Mouse (Mus musculus): ENCODE data around the gene Saal1.

DNA sequence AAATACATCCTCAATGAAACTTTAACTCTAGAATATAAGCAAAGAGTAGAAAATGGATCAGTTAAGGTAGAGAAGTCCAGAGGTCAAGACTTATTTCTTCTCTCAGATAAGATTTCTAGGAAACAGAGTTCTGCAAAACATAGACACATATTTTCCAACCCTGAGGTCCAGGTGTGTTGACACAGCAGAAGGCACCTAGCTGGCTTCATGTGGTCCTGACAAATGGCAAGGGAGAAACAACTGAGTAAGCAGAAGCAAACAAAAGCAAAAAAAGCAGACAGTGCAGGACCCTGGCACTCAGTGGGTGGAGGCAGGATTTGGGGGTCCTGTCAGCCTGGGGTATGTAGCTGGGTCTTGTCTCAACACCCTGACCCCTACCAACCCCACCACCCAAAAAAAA lies 29.7 kb downstream of the Saal1 start:
- no peak for TF ChIP-seq CHD2 (IDR thresholded peaks at IDR 0.05; ENCODE audit: low read depth, low read length)
- no peak for TF ChIP-seq ZC3H11A (IDR thresholded peaks at IDR 0.05; ENCODE audit: borderline replicate concordance, low read depth, low read length)
- TF ChIP-seq HCFC1 (IDR thresholded peaks at IDR 0.05; ENCODE audit: borderline replicate concordance, insufficient read depth, low read length): no peak
- no peak for TF ChIP-seq MAFK (IDR thresholded peaks at IDR 0.05; ENCODE audit: insufficient read depth, low read depth, low read length)
